Mouse (Mus musculus) neural tube, postnatal 0 days (tissue): Measurements from ENCODE around the gene D930020B18Rik. TPM values are rescaled to one million over a fixed set of nuclear protein-coding genes. Genes with fewer than 3 reads are reported as not detected.

Experiments
- microRNA-seq: library from miRNA; unstranded; fragments of <30 nt; microRNA quantifications from one replicate; pipeline ENCODE4, GENCODE M21; 2016
- polyA plus RNA-seq: library from polyadenylated mRNA; unstranded; fragments of >200 nt; fragmentation: Nextera tagmentation; extraction: Ambion mirVana; gene quantifications from 2 replicates; pipeline ENCODE4 v1.2.1, GENCODE M21; 2015

The D930020B18Rik gene
- 0.27 and 0.31 TPM in 2 replicates for polyA plus RNA-seq

GRCm38 (mm10) chr10:121641272-121642053 is at the start of gene D930020B18Rik:
D930020B18Rik (plus strand) TSS chr10:121641588.

GRCm38 (mm10) chr10:121626186-121626882 is 15.1 kb upstream of the D930020B18Rik start, which contains the start of gene Xpot:
Xpot (minus strand) TSS chr10:121626332.

GRCm38 (mm10) chr10:121739548-121740505 is 98.4 kb downstream of the D930020B18Rik start, which contains the start of gene BC048403:
BC048403 (plus strand) TSS chr10:121739937.

Small RNAs within 50 kb of the gene (microRNA-seq; reads per million reads assigned to microRNA genes)
- not detected for gene Gm24330

Other genes starting within 250 kb of the D930020B18Rik start
- 4.3 and 5.3 TPM in 2 replicates for gene Rassf3, start 165.2 kb upstream of the D930020B18Rik start, polyA plus RNA-seq
- 20.4 and 22.6 TPM in 2 replicates for gene Tbk1, start 54.8 kb upstream of the D930020B18Rik start, polyA plus RNA-seq
- gene Xpot, start 15.3 kb upstream of the D930020B18Rik start, polyA plus RNA-seq = 20.2 and 27.5 TPM in 2 replicates
- 2.6 and 2.7 TPM in 2 replicates for gene BC048403, start 98.3 kb downstream of the D930020B18Rik start, polyA plus RNA-seq